Mouse (Mus musculus) testis, adult 2 months (tissue): ENCODE results near the gene Tbx2.

ENCODE experiments used
- CTCF ChIP-seq: fragments of 200-500 bp; IDR thresholded peaks from 2 replicates; pipeline ENCODE4 v1.5.1; 2012; ENCODE audit warnings: low read depth, mild to moderate bottlenecking, inconsistent platforms, low read length, moderate library complexity; ENCODE audit not compliant: control insufficient read depth, insufficient read depth, insufficient replicate concordance
- POLR2A ChIP-seq: fragments of 200-500 bp; IDR thresholded peaks from 2 replicates; pipeline ENCODE4 v1.6.1; 2012; ENCODE audit warnings: low read depth, mild to moderate bottlenecking, inconsistent platforms, low read length, moderate library complexity; ENCODE audit not compliant: control insufficient read depth

DNA sequence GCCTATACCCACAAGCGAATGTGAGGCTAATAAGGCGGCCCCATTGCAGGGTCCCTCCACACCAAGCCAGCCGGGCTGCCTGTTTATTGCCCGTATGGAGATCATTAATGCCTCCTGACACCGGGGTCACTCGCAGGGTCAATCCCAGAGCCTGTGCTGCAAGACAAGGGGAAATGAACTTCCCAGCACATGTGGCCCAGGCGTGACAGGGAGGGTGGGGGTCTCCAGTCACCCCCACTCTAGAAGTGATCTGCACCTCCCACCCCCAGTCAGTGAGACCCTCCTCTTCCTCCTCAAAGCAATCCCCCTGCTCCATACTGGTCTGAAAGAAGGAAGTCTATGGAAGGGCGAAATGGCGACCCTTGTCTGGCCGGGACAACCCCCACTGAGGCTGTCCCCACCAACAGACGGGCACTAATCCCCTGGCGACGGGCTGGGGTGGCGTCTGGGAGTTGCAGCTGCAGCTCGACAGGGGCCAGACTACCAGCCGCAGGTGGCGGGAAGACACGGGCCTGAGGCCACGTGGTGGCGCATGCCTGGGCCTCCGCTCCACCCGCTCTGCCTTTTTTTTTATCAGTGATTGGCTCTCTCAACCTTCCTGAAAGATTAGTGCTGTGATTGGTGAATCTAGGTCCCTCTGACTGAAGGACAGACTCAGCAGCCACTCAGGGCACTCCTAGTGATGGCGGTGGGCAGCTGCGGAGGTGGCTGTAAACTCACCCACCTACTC is 43.9 kb downstream of the Tbx2 start:
- TF ChIP-seq CTCF (no peak), POLR2A (no peak)
